Mouse (Mus musculus) embryonic facial prominence, embryonic 10.5 days (tissue): ENCODE data around the gene Ubtf. TPM values are rescaled to one million over a fixed set of nuclear protein-coding genes. Genes with fewer than 3 reads are reported as not detected.

Experiments
- DNase-seq: peaks from one replicate; pipeline ENCODE4 v3.0.0-alpha.2; 2017; ENCODE audit warnings: low spot score
- H3K27ac ChIP-seq: fragments of 300-500 bp; sonication (generic); replicated peaks from 2 replicates; pipeline ENCODE4 v1.5.1; 2016; ENCODE audit warnings: mild to moderate bottlenecking
- H3K27me3 ChIP-seq: fragments of 300-500 bp; sonication (generic); replicated peaks from 2 replicates; pipeline ENCODE4 v1.6.1; 2016; ENCODE audit warnings: low read depth, mild to moderate bottlenecking; ENCODE audit not compliant: poor library complexity, severe bottlenecking
- H3K36me3 ChIP-seq: fragments of 300-500 bp; sonication (generic); replicated peaks from 2 replicates; pipeline ENCODE4 v1.6.1; 2016; ENCODE audit warnings: mild to moderate bottlenecking, moderate library complexity
- H3K4me1 ChIP-seq: fragments of 300-500 bp; sonication (generic); 2 replicates; pipeline ENCODE4 v1.6.1; 2016
- H3K4me3 ChIP-seq: fragments of 300-500 bp; sonication (generic); 2 replicates; pipeline ENCODE4 v1.5.1; 2016; ENCODE audit warnings: mild to moderate bottlenecking, moderate library complexity
- H3K9me3 ChIP-seq: fragments of 300-500 bp; sonication (generic); 2 replicates; pipeline ENCODE4 v1.6.1; 2016; ENCODE audit warnings: mild to moderate bottlenecking
- WGBS: fragments of 180-500 bp; shearing (Covaris S2); methylation state at CpG from one replicate; pipeline ENCODE4 v1.1.7; 2016; 5-methylcytosine and 5-hydroxymethylcytosine counted together
- polyA plus RNA-seq: library from polyadenylated mRNA; unstranded; fragments of >200 nt; fragmentation: Nextera tagmentation; extraction: Ambion mirVana; gene quantifications from 2 replicates; pipeline ENCODE4 v1.2.1, GENCODE M21; 2016

Ubtf gene
- polyA plus RNA-seq, 1 experiment from 2014 or later = 94.2 TPM

DNA sequence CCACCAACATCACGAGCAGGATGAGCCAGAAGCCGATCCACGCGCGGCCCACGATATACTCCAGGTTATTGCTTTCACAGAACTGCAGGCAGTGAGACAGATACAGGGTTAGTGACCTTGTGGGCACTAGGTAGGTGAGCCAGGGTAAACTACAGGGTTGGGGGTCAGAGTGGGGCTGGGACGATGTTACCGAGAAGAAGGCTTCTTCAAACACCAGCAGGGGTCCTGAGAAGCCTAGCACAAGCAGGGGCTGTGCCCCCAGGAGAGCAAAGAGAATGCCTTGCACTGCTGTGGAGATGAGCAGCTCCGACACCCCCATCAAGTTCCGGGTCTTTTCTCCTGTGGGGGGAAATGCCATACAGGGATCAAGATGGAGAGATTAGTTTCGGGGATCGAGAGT lies 36.6 kb upstream of the Ubtf start:
- no peak for DNase-seq
- no peaks in the 10 kb centered on the region for H3K36me3 ChIP-seq
- H3K9me3 ChIP-seq = no peaks in the 10 kb centered on the region
- H3K4me1 ChIP-seq = peaks cover 4% of the 10 kb centered on the region; the same call in 1 of the 2 replicates
- WGBS = 86% methylated on average over 12 of the region's 12 CpGs
- H3K27ac ChIP-seq = no peak overlapping the region
- no peak overlapping the region for H3K4me3 ChIP-seq
- H3K27me3 ChIP-seq = peaks cover 8% of the 10 kb centered on the region

DNA sequence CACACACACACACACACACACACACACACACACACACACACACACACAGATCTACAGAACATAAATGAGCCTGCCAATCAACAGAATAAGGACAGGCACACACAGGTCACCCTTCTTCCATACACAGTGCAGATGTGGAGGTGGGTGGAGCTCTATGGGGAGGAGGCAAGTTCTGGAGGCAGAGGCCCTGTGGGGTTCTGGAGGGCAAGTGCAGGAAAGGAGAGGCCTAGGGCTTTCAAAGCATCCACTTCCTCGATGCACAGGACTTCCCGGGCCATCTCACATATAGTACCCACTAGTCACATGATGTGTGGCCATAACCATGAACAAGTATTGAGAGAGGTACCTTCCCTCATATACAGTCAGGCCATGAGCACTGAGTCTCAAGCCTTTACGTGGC lies 36.0 kb upstream of the Ubtf start:
- Histone ChIP-seq H3K36me3 (no peaks in the 10 kb centered on the region), H3K9me3 (no peaks in the 10 kb centered on the region), H3K27me3 (peaks cover 12% of the 10 kb centered on the region), H3K4me3 (no peak overlapping the region), H3K4me1 (peaks cover 4% of the 10 kb centered on the region; the same call in 1 of the 2 replicates), H3K27ac (no peak overlapping the region)
- DNase-seq = no peak
- 92% methylated on average over 3 of the region's 3 CpGs for WGBS

DNA sequence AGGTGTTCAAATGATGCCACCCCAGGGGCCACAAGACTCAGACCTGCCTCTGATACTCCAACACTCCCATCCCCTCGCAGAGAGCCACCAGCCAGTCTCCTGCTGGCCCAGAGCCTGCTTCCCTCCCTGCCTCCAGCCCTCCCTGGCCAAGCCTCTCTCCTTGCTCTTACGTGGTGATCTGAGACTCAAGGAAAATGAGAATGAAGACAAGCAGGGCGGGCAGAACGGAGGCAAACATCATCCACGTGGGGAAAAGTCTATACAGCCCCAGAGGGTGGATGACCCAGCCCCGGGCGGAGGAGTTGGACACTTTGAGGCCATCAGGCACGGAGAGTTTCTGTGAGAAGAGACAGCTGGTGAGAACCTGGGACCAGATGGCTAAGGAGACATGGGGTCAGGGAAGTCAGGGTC lies 33.5 kb upstream of the Ubtf start:
- 0 out of 2 replicates have a peak, but pooled peaks cover under 1% of the 10 kb centered on the region for H3K4me1 ChIP-seq
- H3K9me3 ChIP-seq = no peaks in the 10 kb centered on the region
- WGBS = 44% methylated on average over 8 of the region's 8 CpGs
- no peak for DNase-seq
- no peak overlapping the region for H3K4me3 ChIP-seq
- no peak overlapping the region for H3K27ac ChIP-seq
- H3K27me3 ChIP-seq = peaks cover 12% of the 10 kb centered on the region
- no peaks in the 10 kb centered on the region for H3K36me3 ChIP-seq

DNA sequence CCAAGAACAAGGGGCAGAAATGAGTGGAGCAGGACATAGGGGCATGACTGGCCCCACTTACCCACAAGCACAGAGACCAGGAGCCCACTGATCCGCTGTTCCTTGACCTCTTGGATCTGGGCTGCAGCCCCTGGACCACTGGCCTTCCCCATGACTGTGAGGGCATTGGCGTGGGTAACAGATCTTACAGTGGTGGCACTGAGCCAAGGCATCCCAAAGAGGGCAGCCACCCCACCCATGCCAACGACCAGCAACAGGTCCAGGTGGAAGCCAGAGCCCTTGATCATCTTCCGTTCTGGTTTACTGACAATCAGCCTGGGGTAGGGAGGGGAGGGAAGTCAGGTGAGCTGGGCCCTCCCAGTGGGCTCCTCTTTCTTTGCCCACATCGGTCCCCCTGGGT lies 32.8 kb upstream of the Ubtf start:
- Histone ChIP-seq H3K4me3 (no peak overlapping the region), H3K27ac (no peak overlapping the region), H3K27me3 (peaks cover 12% of the 10 kb centered on the region), H3K36me3 (no peaks in the 10 kb centered on the region), H3K4me1 (no peaks in the 10 kb centered on the region), H3K9me3 (no peaks in the 10 kb centered on the region)
- 46% methylated on average over 5 of the region's 5 CpGs for WGBS
- no peak for DNase-seq

DNA sequence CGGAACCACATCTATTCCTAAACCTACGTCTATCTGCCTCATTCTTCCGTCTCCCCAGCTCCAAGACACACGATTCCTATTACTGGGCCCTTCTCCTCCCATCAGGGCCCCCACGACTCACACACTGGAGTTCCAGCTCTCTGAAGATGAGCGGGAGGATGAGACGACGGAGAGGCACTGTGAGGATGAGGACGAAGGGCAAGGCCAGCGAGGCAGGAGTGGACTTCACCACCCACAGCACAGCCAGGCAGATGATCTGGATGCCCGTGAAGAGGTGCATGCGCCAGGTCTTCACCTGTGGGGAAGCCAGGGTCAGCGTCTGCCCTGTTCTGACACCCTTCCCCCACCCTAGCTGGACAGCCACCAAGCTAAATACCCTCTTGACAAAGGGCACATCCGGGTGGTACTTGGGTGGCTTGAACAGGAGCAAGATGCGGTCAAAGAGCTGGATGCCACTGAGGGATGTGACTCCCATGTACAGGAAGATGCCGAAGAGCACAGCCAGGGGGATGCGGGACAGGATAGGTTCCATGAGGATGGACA lies 31.5 kb upstream of the Ubtf start:
- Histone ChIP-seq H3K4me3 (no peak overlapping the region), H3K9me3 (no peaks in the 10 kb centered on the region), H3K36me3 (no peaks in the 10 kb centered on the region), H3K27ac (no peak overlapping the region), H3K27me3 (peaks cover 4% of the 10 kb centered on the region; the same call in 1 of the 2 replicates), H3K4me1 (peaks cover 4% of the 10 kb centered on the region)
- DNase-seq = no peak
- 87% methylated on average over 17 of the region's 17 CpGs for WGBS

DNA sequence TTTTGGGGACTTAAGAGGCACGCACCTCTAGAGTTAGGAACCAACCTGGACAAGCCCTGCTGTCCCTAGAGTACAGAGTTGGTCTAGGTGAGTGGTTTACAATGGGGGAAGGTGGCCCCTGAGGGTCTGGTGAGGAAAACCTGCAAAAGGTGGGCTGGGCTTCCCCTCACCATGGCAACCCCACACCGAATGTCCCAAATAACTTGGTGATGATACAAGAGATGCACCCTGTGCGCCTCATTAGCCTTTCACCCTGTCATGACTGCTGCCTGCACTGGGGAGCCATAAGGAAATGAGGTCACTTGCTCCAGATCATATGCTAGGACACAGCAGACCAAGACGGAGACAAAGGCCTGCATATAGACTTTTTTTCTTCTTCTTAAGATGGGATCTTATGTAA lies 30.9 kb upstream of the Ubtf start:
- Histone ChIP-seq H3K4me3 (no peak overlapping the region), H3K4me1 (peaks cover 4% of the 10 kb centered on the region), H3K9me3 (no peaks in the 10 kb centered on the region), H3K36me3 (no peaks in the 10 kb centered on the region), H3K27ac (no peak overlapping the region), H3K27me3 (peaks cover 4% of the 10 kb centered on the region; the same call in 1 of the 2 replicates)
- WGBS = 85% methylated on average over 4 of the region's 4 CpGs
- no peak for DNase-seq

DNA sequence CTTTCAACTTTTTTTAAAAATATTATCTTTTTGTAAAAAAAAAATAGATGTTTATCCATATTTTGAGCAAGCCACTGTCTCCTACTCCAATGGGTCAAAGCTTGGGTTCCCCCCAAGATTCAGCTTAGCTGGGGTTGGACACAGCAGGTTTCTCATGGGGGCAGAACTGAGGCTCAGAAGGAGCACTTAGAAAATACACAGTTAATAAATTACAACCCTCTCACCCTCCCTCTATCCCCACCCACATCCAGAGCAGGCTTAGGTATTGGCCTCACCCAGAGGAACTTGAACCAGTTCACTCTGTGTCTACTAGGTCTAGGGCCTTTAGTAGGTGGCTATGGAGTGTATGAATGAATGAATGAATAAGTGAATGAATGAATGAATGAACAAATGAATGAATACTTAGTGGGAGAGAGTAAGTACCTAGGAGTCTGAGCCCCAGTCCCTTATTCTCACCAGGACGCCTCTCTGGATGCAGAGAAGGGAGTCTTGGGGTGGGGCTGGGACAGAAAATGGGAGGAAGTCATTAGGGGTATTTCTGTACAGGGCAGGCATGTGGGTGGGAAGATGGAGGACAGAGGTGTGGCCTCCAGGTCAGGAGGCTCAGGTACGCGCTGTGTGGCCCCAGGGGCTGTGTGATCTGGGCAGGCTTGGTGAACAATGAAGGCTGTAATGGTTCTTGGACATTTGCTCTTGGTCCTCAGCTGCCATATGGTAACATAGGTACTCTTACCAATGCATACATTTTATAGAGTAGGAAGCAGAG lies 29.8 kb upstream of the Ubtf start:
- no peak overlapping the region for H3K27ac ChIP-seq

DNA sequence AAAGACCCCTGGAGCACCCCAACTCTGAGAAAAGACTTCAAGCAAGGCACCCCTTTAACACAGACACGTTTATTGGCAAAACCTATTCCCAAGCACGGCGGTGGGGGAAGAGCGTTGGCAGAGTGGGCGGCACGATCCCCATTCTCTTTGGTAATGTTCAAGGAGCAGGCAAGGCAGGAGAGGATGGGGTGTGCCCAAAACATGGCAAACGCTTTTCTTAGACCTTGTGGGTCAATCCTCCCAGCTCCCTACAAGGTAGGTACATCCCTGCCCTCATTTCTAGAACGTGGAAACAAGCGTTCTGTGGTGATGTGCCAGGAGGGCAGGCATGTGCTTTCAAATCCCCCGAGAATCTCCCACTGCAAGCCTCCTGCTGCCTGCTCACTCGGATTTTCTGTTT lies 29.2 kb upstream of the Ubtf start:
- no peak for DNase-seq
- WGBS = 87% methylated on average over 11 of the region's 11 CpGs
- Histone ChIP-seq H3K27me3 (peaks cover 4% of the 10 kb centered on the region; the same call in 1 of the 2 replicates), H3K36me3 (no peaks in the 10 kb centered on the region), H3K4me1 (peaks cover 4% of the 10 kb centered on the region), H3K9me3 (no peaks in the 10 kb centered on the region), H3K27ac (no peak overlapping the region), H3K4me3 (no peak overlapping the region)

More for the DNA sequence above, 29.8 kb upstream of the Ubtf start:
- Histone ChIP-seq H3K9me3 (no peaks in the 10 kb centered on the region), H3K27me3 (peaks cover 4% of the 10 kb centered on the region; the same call in 1 of the 2 replicates), H3K36me3 (no peaks in the 10 kb centered on the region), H3K4me1 (peaks cover 4% of the 10 kb centered on the region), H3K4me3 (no peak overlapping the region)
- DNase-seq = no peak
- whole genome bisulfite sequencing = 83% methylated on average over 3 of the region's 3 CpGs

DNA sequence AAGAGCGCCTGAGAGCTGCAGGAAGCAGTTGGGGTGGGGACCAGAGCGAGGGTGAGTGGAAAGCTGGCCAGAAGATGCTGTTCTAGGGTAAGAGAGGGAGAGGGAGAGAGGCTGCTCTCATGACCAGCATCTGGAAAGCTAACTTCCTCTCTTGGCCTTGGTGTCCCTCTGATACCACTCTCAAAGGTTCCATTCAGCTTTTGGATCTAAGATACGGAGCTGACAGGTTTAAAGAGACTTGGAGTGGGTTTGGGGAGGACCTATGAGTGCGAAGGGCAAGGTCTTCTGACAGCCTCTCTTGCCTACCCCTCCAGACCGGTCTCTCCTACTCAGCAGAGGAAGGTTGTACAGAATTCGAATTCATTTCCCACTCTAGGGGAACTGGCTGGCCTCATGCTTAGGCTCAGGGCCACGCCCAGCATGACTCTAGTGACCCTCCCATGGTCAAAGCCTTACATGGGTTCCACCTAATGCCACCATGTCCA lies 28.6 kb upstream of the Ubtf start:
- H3K27ac ChIP-seq = no peak overlapping the region
- WGBS = 88% methylated on average over 7 of the region's 7 CpGs
- H3K9me3 ChIP-seq = no peaks in the 10 kb centered on the region
- DNase-seq = no peak
- H3K36me3 ChIP-seq = no peaks in the 10 kb centered on the region
- H3K27me3 ChIP-seq = peaks cover 4% of the 10 kb centered on the region; the same call in 1 of the 2 replicates
- H3K4me3 ChIP-seq = no peak overlapping the region
- H3K4me1 ChIP-seq = peaks cover 4% of the 10 kb centered on the region

DNA sequence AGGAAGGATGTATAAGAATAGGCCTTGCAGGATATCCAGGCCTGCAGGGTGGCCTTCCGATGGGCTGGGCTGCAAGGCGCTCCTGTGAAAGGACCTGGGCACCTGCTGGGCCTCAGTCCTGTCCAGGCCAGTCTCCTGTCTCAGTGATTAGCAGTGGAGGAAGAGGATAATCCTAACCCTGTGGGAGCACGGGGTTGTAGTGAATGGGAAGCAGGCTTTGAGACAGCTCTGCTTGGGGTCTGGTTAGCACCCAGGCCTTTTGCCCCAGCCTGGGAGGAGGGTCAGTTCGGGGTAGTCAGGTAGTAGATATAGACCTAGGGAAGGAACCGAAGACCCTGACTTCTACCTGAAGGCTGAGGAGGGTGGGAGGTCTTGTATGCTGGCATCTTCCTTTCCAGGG lies 28.1 kb upstream of the Ubtf start:
- Histone ChIP-seq H3K9me3 (no peaks in the 10 kb centered on the region), H3K27me3 (peaks cover 4% of the 10 kb centered on the region; the same call in 1 of the 2 replicates), H3K4me3 (no peak overlapping the region), H3K27ac (no peak overlapping the region), H3K36me3 (no peaks in the 10 kb centered on the region), H3K4me1 (peaks cover 4% of the 10 kb centered on the region)
- no peak for DNase-seq
- WGBS = 67% methylated on average over 5 of the region's 5 CpGs

DNA sequence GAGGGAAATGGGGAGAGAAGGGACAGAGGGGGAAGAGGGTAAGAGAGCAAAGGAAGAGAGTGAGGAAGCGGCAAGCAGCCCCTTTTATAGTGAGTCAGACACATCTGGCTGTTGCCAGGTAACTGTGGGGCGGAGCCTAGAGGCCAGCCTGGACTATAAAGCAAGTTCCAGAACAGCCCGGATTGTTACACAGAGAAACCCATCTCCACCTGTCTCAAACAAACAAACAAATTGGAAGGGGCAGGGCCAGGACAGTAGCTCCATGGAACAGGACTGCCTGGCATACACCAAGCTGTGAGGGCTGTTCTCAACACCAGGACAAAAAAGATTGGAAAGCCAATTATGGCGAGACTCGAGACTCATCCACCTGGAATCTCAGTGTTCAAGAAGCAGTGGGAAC lies 27.4 kb upstream of the Ubtf start:
- Histone ChIP-seq H3K4me3 (no peak overlapping the region), H3K9me3 (no peaks in the 10 kb centered on the region), H3K36me3 (no peaks in the 10 kb centered on the region), H3K4me1 (peaks cover 4% of the 10 kb centered on the region), H3K27me3 (peaks cover 4% of the 10 kb centered on the region; the same call in 1 of the 2 replicates), H3K27ac (no peak overlapping the region)
- DNase-seq = no peak
- WGBS = 70% methylated on average over 5 of the region's 5 CpGs

DNA sequence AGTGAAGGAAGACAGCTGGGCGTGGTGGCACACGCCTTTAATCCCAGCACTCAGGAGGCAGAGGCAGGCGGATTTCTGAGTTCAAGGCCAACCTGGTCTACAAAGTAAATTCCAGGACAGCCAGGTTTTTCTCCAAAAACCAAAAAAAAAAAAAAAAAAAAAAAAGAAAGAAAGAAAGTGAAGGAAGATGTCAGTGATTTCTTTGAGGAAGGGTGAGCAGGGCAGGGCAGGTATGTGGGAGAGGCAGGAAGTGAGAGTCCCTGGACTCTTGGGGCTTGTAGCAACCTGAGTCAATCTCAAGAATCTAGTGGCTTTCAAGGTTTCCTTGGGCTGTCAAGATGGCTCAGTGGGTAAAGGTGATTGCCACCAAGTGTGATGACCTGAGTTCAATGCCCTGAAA lies 24.9 kb upstream of the Ubtf start:
- no peaks in the 10 kb centered on the region for H3K9me3 ChIP-seq
- peaks cover 4% of the 10 kb centered on the region for H3K4me1 ChIP-seq
- no peak for DNase-seq
- H3K27ac ChIP-seq = no peak overlapping the region
- no peaks in the 10 kb centered on the region for H3K36me3 ChIP-seq
- no peaks in the 10 kb centered on the region for H3K27me3 ChIP-seq
- 91% methylated on average over 3 of the region's 3 CpGs for WGBS
- no peak overlapping the region for H3K4me3 ChIP-seq

DNA sequence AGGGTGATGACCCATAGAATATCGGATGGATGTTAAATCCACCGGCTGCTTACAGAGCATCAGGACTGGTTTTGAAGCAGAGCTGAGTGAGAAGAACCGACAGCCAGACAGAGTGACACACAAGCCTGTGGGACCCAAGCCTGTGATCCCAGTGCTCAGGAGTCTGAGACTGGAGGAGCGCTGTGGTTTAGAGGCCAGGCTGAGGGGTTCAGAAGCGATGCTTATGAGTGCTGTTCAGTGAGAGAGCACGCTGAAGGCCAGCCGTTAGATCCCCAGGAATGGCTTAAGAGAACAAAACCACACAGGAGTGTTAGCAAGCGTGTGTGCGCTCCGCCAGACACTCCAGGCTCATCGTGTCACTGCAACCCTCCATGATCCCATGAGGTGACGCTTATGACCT lies 23.2 kb upstream of the Ubtf start:
- no peak overlapping the region for H3K27ac ChIP-seq

More for the DNA sequence above, 23.2 kb upstream of the Ubtf start:
- no peak for DNase-seq
- H3K4me3 ChIP-seq = no peak overlapping the region
- 68% methylated on average over 12 of the region's 12 CpGs for WGBS
- peaks cover 4% of the 10 kb centered on the region for H3K4me1 ChIP-seq
- H3K36me3 ChIP-seq = no peaks in the 10 kb centered on the region
- no peaks in the 10 kb centered on the region for H3K27me3 ChIP-seq
- no peaks in the 10 kb centered on the region for H3K9me3 ChIP-seq
